Mouse (Mus musculus): Measurements from ENCODE around the gene 1700028P14Rik. TPM values are rescaled to one million over a fixed set of nuclear protein-coding genes. Genes with fewer than 3 reads are reported as not detected.
A peak's percentile ranks its signal among the peaks of the same experiment; 100 is the strongest.

1700028P14Rik gene
- polyA plus RNA-seq, 1 experiment from 2014 or later, result 1.7 TPM

- H3K36me3 ChIP-seq (ENCODE audit: poor library complexity, severe bottlenecking), result no peaks in the 10 kb centered on the region
- no peak overlapping the region for H3K9ac ChIP-seq
- H3K4me2 ChIP-seq, result no peak overlapping the region
- no peak overlapping the region for H3K27ac ChIP-seq
- H3K9me3 ChIP-seq (replicated peaks), result no peaks in the 10 kb centered on the region
- H3K4me3 ChIP-seq, result no peak overlapping the region
- H3K4me1 ChIP-seq, result 0 out of 2 replicates have a peak, but pooled peaks cover 2% of the 10 kb centered on the region
- no peaks in the 10 kb centered on the region for H3K27me3 ChIP-seq
- no peak for ATAC-seq
- WGBS, result 85% methylated on average over 4 of the region's 4 CpGs
These were observed 5.7 kb upstream of the 1700028P14Rik start for GRCm38 (mm10) chr19:23658350-23658749.

GRCm38 (mm10) chr19:23657261-23657932, 4.8 kb upstream of the 1700028P14Rik start:
- H3K36me3 ChIP-seq (ENCODE audit: poor library complexity, severe bottlenecking), result no peaks in the 10 kb centered on the region
- 75% methylated on average over 12 of the region's 12 CpGs for WGBS
- no peak overlapping the region for H3K4me2 ChIP-seq

GRCm38 (mm10) chr19:23653154-23653553, 542 bp upstream of the 1700028P14Rik start:
- WGBS, result 93% methylated on average over 5 of the region's 5 CpGs
- H3K9me3 ChIP-seq (replicated peaks), result no peaks in the 10 kb centered on the region
- no peaks in the 10 kb centered on the region for H3K27me3 ChIP-seq
- H3K4me2 ChIP-seq, result no peak overlapping the region
- no peak overlapping the region for H3K9ac ChIP-seq
- H3K4me3 ChIP-seq, result no peak overlapping the region
- H3K4me1 ChIP-seq, result peaks cover 8% of the 10 kb centered on the region; the same call in 1 of the 2 replicates
- H3K36me3 ChIP-seq (ENCODE audit: poor library complexity, severe bottlenecking), result no peaks in the 10 kb centered on the region
- no peak overlapping the region for H3K27ac ChIP-seq
- ATAC-seq, result no peak

More at GRCm38 (mm10) chr19:23657261-23657932, 4.8 kb upstream of the 1700028P14Rik start:
- Histone ChIP-seq H3K9ac (no peak overlapping the region), H3K4me3 (no peak overlapping the region), H3K27me3 (no peaks in the 10 kb centered on the region), H3K9me3 (replicated peaks) (no peaks in the 10 kb centered on the region), H3K4me1 (peaks cover 8% of the 10 kb centered on the region; the same call in 1 of the 2 replicates), H3K27ac (no peak overlapping the region)
- ATAC-seq, result no peak

- no peak for ATAC-seq
- Histone ChIP-seq H3K4me1 (no peaks in the 10 kb centered on the region), H3K9ac (no peak overlapping the region), H3K36me3 (ENCODE audit: poor library complexity, severe bottlenecking) (no peaks in the 10 kb centered on the region), H3K27me3 (no peaks in the 10 kb centered on the region), H3K9me3 (replicated peaks) (no peaks in the 10 kb centered on the region), H3K27ac (no peak overlapping the region), H3K4me2 (no peak overlapping the region), H3K4me3 (no peak overlapping the region)
- WGBS, result 94% methylated on average over 7 of the region's 7 CpGs
These were observed 5.3 kb downstream of the 1700028P14Rik start for GRCm38 (mm10) chr19:23647308-23647707.

DNA sequence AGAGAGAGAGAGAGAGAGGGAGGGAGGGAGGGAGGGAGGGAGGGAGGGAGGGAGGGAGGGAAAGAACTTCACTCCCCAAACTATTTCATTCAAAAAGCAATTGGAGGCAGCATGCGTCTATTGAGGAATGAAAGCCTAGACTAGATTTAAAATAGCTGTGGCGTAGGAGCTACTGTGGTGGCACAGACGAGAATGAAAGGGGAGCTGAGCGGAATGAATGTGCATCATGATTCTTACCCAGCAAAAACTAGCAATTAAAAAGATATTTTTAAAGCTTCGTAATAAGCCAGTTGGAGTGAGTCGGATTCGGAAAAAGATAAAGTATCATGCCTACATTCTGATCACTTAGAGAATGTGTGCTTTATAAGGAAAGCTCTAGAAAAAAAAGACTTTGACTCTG, 7.3 kb downstream of the 1700028P14Rik start:
- Histone ChIP-seq H3K9ac (no peak overlapping the region), H3K9me3 (replicated peaks) (no peaks in the 10 kb centered on the region), H3K4me3 (no peak overlapping the region), H3K4me1 (no peaks in the 10 kb centered on the region), H3K36me3 (ENCODE audit: poor library complexity, severe bottlenecking) (no peaks in the 10 kb centered on the region), H3K27ac (no peak overlapping the region), H3K4me2 (no peak overlapping the region), H3K27me3 (no peaks in the 10 kb centered on the region)
- ATAC-seq, result no peak
- 59% methylated on average over 7 of the region's 7 CpGs for WGBS

GRCm38 (mm10) chr19:23643819-23644218, 8.8 kb downstream of the 1700028P14Rik start:
- H3K4me3 ChIP-seq, result no peak overlapping the region
- no peak overlapping the region for H3K4me2 ChIP-seq
- no peaks in the 10 kb centered on the region for H3K27me3 ChIP-seq
- WGBS, result 92% methylated on average over 5 of the region's 5 CpGs
- ATAC-seq, result no peak
- H3K36me3 ChIP-seq (ENCODE audit: poor library complexity, severe bottlenecking), result no peaks in the 10 kb centered on the region
- no peaks in the 10 kb centered on the region for H3K4me1 ChIP-seq
- H3K9me3 ChIP-seq (replicated peaks), result no peaks in the 10 kb centered on the region
- H3K9ac ChIP-seq, result no peak overlapping the region
- H3K27ac ChIP-seq, result no peak overlapping the region

- Histone ChIP-seq H3K4me2 (no peak overlapping the region), H3K4me1 (no peaks in the 10 kb centered on the region), H3K9ac (no peak overlapping the region), H3K9me3 (replicated peaks) (no peaks in the 10 kb centered on the region), H3K4me3 (no peak overlapping the region), H3K27me3 (no peaks in the 10 kb centered on the region), H3K27ac (no peak overlapping the region), H3K36me3 (ENCODE audit: poor library complexity, severe bottlenecking) (no peaks in the 10 kb centered on the region)
- 24% methylated on average over 5 of the region's 5 CpGs for WGBS
- no peak for ATAC-seq
These were observed 15.8 kb downstream of the 1700028P14Rik start for GRCm38 (mm10) chr19:23636786-23637185.

- Histone ChIP-seq H3K9me3 (replicated peaks) (no peaks in the 10 kb centered on the region), H3K4me2 (no peak overlapping the region), H3K4me1 (no peaks in the 10 kb centered on the region), H3K9ac (no peak overlapping the region), H3K27ac (no peak overlapping the region; the same call in 1 of the 2 replicates), H3K27me3 (no peaks in the 10 kb centered on the region), H3K4me3 (no peak overlapping the region), H3K36me3 (ENCODE audit: poor library complexity, severe bottlenecking) (no peaks in the 10 kb centered on the region)
- WGBS, result 79% methylated on average over 11 of the region's 11 CpGs
- ATAC-seq, result peak; percentile 48; the same call in 1 of the 2 replicates
These were observed 20.8 kb downstream of the 1700028P14Rik start for GRCm38 (mm10) chr19:23631611-23632492.

- WGBS, result 88% methylated on average over 7 of the region's 7 CpGs
- no peak for ATAC-seq
- H3K36me3 ChIP-seq (ENCODE audit: poor library complexity, severe bottlenecking), result no peaks in the 10 kb centered on the region
These were observed 38.3 kb downstream of the 1700028P14Rik start for GRCm38 (mm10) chr19:23614268-23614667.

GRCm38 (mm10) chr19:23609724-23610123, 42.9 kb downstream of the 1700028P14Rik start:
- Histone ChIP-seq H3K9me3 (replicated peaks) (no peaks in the 10 kb centered on the region), H3K36me3 (ENCODE audit: poor library complexity, severe bottlenecking) (no peaks in the 10 kb centered on the region), H3K4me2 (no peak overlapping the region), H3K9ac (no peak overlapping the region), H3K4me1 (no peaks in the 10 kb centered on the region), H3K4me3 (no peak overlapping the region), H3K27ac (no peak overlapping the region), H3K27me3 (no peaks in the 10 kb centered on the region)
- WGBS, result 79% methylated on average over 4 of the region's 4 CpGs
- no peak for ATAC-seq

More at GRCm38 (mm10) chr19:23614268-23614667, 38.3 kb downstream of the 1700028P14Rik start:
- H3K9ac ChIP-seq, result no peak overlapping the region
- no peak overlapping the region for H3K4me3 ChIP-seq
- no peak overlapping the region for H3K4me2 ChIP-seq
- no peaks in the 10 kb centered on the region for H3K9me3 ChIP-seq (replicated peaks)
- no peak overlapping the region for H3K27ac ChIP-seq
- H3K4me1 ChIP-seq, result no peaks in the 10 kb centered on the region
- H3K27me3 ChIP-seq, result no peaks in the 10 kb centered on the region

- Histone ChIP-seq H3K9me3 (replicated peaks) (no peaks in the 10 kb centered on the region), H3K9ac (no peak overlapping the region), H3K4me1 (no peaks in the 10 kb centered on the region), H3K27me3 (no peaks in the 10 kb centered on the region), H3K4me3 (no peak overlapping the region), H3K4me2 (no peak overlapping the region), H3K27ac (no peak overlapping the region), H3K36me3 (ENCODE audit: poor library complexity, severe bottlenecking) (no peaks in the 10 kb centered on the region)
- ATAC-seq, result no peak
- WGBS, result 92% methylated on average over 2 of the region's 2 CpGs
These were observed 44.7 kb downstream of the 1700028P14Rik start for GRCm38 (mm10) chr19:23607951-23608350.

DNA sequence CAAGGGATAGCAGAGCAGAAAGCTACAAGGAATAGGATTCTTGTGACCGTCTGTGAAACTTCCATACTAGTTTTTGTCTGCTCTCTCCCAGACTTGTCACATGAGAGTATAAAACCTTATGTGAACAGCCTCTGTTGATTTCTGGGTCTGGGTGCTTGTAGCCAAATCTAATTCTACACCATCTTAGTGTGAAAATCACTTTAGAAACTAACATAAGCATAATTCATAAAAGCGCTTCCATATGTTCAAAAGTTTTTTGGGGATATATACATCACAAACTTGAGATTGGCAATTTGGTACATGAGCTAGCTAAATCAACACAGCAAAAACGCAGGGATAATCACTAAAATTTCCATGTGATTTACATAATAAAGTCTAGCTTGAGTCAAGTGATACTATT, 57.7 kb downstream of the 1700028P14Rik start:
- Histone ChIP-seq H3K4me3 (no peak overlapping the region), H3K4me2 (no peak overlapping the region), H3K9ac (no peak overlapping the region), H3K27me3 (no peaks in the 10 kb centered on the region), H3K4me1 (no peaks in the 10 kb centered on the region), H3K27ac (no peak overlapping the region), H3K9me3 (replicated peaks) (no peaks in the 10 kb centered on the region), H3K36me3 (ENCODE audit: poor library complexity, severe bottlenecking) (no peaks in the 10 kb centered on the region)
- no peak for ATAC-seq
- WGBS, result 85% methylated on average over 3 of the region's 3 CpGs
